Mouse (Mus musculus) layer of hippocampus, adult 11-12 months (tissue): ENCODE measurements around the gene Tpbgl.
A peak's percentile ranks its signal among the peaks of the same experiment; 100 is the strongest.

Experiments used
- DNase-seq: peaks from one replicate; pipeline ENCODE4 v3.0.0; 2022; ENCODE audit warnings: low spot score

Gene Tpbgl

DNA sequence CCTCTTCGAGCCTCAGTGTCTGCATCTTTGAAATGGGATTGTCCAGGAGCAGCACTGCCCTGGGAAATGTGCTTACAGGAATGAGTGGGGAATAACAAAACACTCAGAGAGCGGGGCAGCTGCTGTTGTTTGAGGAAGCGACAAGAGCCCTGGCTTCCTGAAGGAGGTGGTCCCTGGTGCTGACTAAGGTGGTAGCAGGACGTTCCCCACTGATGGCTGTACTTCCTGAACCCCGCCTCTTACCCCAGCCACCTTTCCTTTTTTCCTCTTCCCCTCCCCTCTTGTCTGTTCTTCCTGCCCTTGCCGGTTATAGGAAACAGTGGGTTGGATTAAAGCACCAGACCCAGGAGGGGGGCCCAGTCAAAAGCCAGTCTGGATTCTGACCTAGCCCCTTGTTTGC, 46.7 kb downstream of the Tpbgl start:
- no peak for DNase-seq

DNA sequence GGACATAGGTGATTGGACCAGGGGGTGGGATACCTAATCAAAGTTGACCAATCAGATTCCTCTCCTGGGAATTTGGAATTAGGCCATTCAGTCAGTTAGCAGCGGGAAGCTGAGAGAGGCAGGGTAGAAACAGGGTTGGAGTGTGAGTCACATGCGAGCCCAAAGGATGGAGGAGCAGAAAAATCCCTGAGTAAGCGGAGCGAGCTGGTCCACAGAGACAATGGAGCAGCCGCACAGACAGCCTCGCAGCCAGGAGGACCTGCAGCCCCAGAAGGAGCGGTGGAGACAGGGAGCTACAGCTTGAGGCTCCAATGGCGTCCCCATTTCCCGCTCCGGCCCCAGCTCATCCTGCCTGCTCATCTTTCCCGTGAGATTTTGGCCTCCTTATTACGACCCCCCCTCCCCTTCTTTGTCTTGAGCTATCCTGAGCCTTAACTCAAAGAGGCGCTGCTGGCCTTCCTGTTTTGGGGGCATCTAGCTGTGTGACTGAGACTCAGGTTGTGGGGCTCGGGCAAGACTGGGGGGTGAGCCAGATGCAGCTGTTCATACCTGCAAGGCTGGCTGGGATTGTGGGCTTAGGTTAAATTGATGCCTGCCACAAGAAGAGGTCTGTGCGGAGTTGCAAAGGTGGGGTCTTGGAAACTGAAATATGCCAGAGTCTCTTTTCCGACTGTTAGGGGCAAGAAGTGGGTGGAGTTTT, 47.3 kb downstream of the Tpbgl start:
- peak; percentile 40 for DNase-seq

DNA sequence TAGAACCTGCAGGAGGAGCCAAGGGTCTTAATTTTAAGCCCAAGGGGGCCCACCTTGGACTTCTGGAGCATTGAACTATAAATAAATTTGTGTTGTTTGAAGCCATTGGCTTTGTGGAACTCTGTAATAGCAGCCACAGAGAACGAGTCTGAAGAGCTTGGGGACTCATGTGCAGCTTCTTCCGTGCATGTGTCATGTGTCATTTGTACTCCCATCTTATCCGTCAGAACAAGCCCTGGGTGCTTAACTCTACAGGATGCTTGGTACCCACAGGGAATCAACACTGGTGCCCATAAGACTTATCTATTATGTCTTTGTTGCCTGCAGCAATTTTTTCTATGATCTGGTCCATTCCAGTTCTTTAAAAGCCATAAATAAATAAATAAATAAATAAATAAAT, 48.7 kb downstream of the Tpbgl start:
- no peak for DNase-seq
